Mouse (Mus musculus) forebrain, embryonic 10.5 days (tissue): ENCODE measurements around the gene Use1. TPM values are rescaled to one million over a fixed set of nuclear protein-coding genes. Genes with fewer than 3 reads are reported as not detected.

ENCODE experiments used
- DNase-seq: peaks from one replicate; pipeline ENCODE4 v3.0.0-alpha.2; 2017; ENCODE audit warnings: low spot score; ENCODE audit errors: extremely low spot score
- H3K27ac ChIP-seq: fragments of 300-500 bp; sonication (generic); 2 replicates; pipeline ENCODE4 v1.5.1; 2016; ENCODE audit warnings: mild to moderate bottlenecking
- H3K27me3 ChIP-seq: fragments of 300-500 bp; sonication (generic); 2 replicates; pipeline ENCODE4 v1.6.1; 2016; ENCODE audit warnings: mild to moderate bottlenecking; ENCODE audit not compliant: poor library complexity, severe bottlenecking
- H3K36me3 ChIP-seq: fragments of 300-500 bp; sonication (generic); replicated peaks from 2 replicates; pipeline ENCODE4 v1.6.1; 2016; ENCODE audit warnings: mild to moderate bottlenecking, moderate library complexity
- H3K4me1 ChIP-seq: fragments of 300-500 bp; sonication (generic); 2 replicates; pipeline ENCODE4 v1.6.1; 2016
- H3K4me3 ChIP-seq: fragments of 300-500 bp; sonication (generic); 2 replicates; pipeline ENCODE4 v1.5.1; 2016; ENCODE audit warnings: mild to moderate bottlenecking, moderate library complexity
- H3K9me3 ChIP-seq: fragments of 300-500 bp; sonication (generic); 2 replicates; pipeline ENCODE4 v1.6.1; 2016; ENCODE audit warnings: mild to moderate bottlenecking, moderate library complexity
- WGBS: fragments of 180-500 bp; shearing (Covaris S2); methylation state at CpG from one replicate; pipeline ENCODE4 v1.1.7; 2016; 5-methylcytosine and 5-hydroxymethylcytosine counted together
- polyA plus RNA-seq: library from polyadenylated mRNA; unstranded; fragments of >200 nt; fragmentation: Nextera tagmentation; extraction: Ambion mirVana; gene quantifications from 2 replicates; pipeline ENCODE4 v1.2.1, GENCODE M21; 2016

Gene Use1
- polyA plus RNA-seq, 1 experiment from 2014 or later, result 81.4 TPM

GRCm38 (mm10) chr8:71395071-71395470 lies 28.4 kb downstream of the Use1 start:
- DNase-seq, result no peak
- H3K4me3 ChIP-seq, result no peak overlapping the region; the same call in 1 of the 2 replicates
- peaks cover 27% of the 10 kb centered on the region for H3K4me1 ChIP-seq
- peak overlapping the region; percentile 54; the same call in 1 of the 2 replicates for H3K27ac ChIP-seq
- H3K9me3 ChIP-seq, result no peaks in the 10 kb centered on the region
- H3K36me3 ChIP-seq, result peaks cover 20% of the 10 kb centered on the region
- H3K27me3 ChIP-seq, result no peaks in the 10 kb centered on the region
- 89% methylated on average over 10 of the region's 10 CpGs for WGBS

- H3K4me3 ChIP-seq, result peak within 1 kb of the TSS; percentile 79
- H3K27ac ChIP-seq, result peak within 1 kb of the TSS; percentile 87
- no peak for DNase-seq
- H3K9me3 ChIP-seq, result no peaks in the 10 kb centered on the region
- peaks cover 27% of the 10 kb centered on the region for H3K4me1 ChIP-seq
- H3K36me3 ChIP-seq, result peaks cover 25% of the 10 kb centered on the region
- no peaks in the 10 kb centered on the region for H3K27me3 ChIP-seq
- 84% methylated on average over 9 of the region's 9 CpGs for WGBS
Observed at GRCm38 (mm10) chr8:71395629-71396028, 29.0 kb downstream of the Use1 start, which contains the start of gene Ushbp1. Gene Ushbp1 (minus strand): TSS chr8:71395802.

GRCm38 (mm10) chr8:71396639-71397305 lies 30.1 kb downstream of the Use1 start, which contains the start of gene Babam1:
Gene Babam1 (plus strand): TSS chr8:71396861.
- no peaks in the 10 kb centered on the region for H3K27me3 ChIP-seq
- H3K4me1 ChIP-seq, result peaks cover 27% of the 10 kb centered on the region
- 1% methylated on average over 34 of the region's 34 CpGs for WGBS
- H3K9me3 ChIP-seq, result no peaks in the 10 kb centered on the region
- H3K36me3 ChIP-seq, result peaks cover 33% of the 10 kb centered on the region
- peak within 1 kb of the TSS; percentile 79 for H3K4me3 ChIP-seq
- peak within 1 kb of the TSS; percentile 87 for H3K27ac ChIP-seq
- DNase-seq, result peak; percentile 93

GRCm38 (mm10) chr8:71397701-71398100 lies 31.1 kb downstream of the Use1 start:
- DNase-seq, result no peak
- peak overlapping the region; percentile 79 for H3K4me3 ChIP-seq
- no peak overlapping the region; the same call in 1 of the 2 replicates for H3K27ac ChIP-seq
- H3K9me3 ChIP-seq, result no peaks in the 10 kb centered on the region
- 84% methylated on average over 12 of the region's 12 CpGs for WGBS
- no peaks in the 10 kb centered on the region for H3K27me3 ChIP-seq
- peaks cover 37% of the 10 kb centered on the region for H3K36me3 ChIP-seq
- peaks cover 23% of the 10 kb centered on the region for H3K4me1 ChIP-seq

GRCm38 (mm10) chr8:71400826-71401225 lies 34.2 kb downstream of the Use1 start:
- 95% methylated on average over 2 of the region's 2 CpGs for WGBS
- peaks cover 47% of the 10 kb centered on the region for H3K36me3 ChIP-seq
- no peak overlapping the region for H3K27ac ChIP-seq
- H3K9me3 ChIP-seq, result no peaks in the 10 kb centered on the region
- no peaks in the 10 kb centered on the region for H3K27me3 ChIP-seq
- no peak for DNase-seq
- peaks cover 25% of the 10 kb centered on the region for H3K4me1 ChIP-seq
- H3K4me3 ChIP-seq, result no peak overlapping the region

GRCm38 (mm10) chr8:71401454-71401853 lies 34.8 kb downstream of the Use1 start:
- no peak for DNase-seq
- H3K9me3 ChIP-seq, result no peaks in the 10 kb centered on the region

GRCm38 (mm10) chr8:71402446-71402964 lies 35.9 kb downstream of the Use1 start:
- H3K4me3 ChIP-seq, result no peak overlapping the region
- H3K4me1 ChIP-seq, result peaks cover 31% of the 10 kb centered on the region
- no peaks in the 10 kb centered on the region for H3K9me3 ChIP-seq
- no peaks in the 10 kb centered on the region for H3K27me3 ChIP-seq
- H3K36me3 ChIP-seq, result peaks cover 52% of the 10 kb centered on the region
- DNase-seq, result no peak
- H3K27ac ChIP-seq, result no peak overlapping the region
- 90% methylated on average over 9 of the region's 9 CpGs for WGBS

More at GRCm38 (mm10) chr8:71401454-71401853, 34.8 kb downstream of the Use1 start:
- Histone ChIP-seq H3K27me3 (no peaks in the 10 kb centered on the region), H3K4me1 (peaks cover 26% of the 10 kb centered on the region), H3K4me3 (no peak overlapping the region), H3K27ac (no peak overlapping the region), H3K36me3 (peaks cover 47% of the 10 kb centered on the region)

- Histone ChIP-seq H3K4me3 (no peak overlapping the region), H3K27ac (no peak overlapping the region), H3K27me3 (no peaks in the 10 kb centered on the region), H3K36me3 (peaks cover 57% of the 10 kb centered on the region), H3K4me1 (peaks cover 30% of the 10 kb centered on the region), H3K9me3 (no peaks in the 10 kb centered on the region)
- 87% methylated on average over 6 of the region's 6 CpGs for WGBS
- DNase-seq, result peak; percentile 14
Observed at GRCm38 (mm10) chr8:71403107-71403885, 36.6 kb downstream of the Use1 start.

- Histone ChIP-seq H3K9me3 (no peaks in the 10 kb centered on the region), H3K4me1 (peaks cover 30% of the 10 kb centered on the region), H3K36me3 (peaks cover 57% of the 10 kb centered on the region), H3K27ac (no peak overlapping the region), H3K27me3 (no peaks in the 10 kb centered on the region), H3K4me3 (0 out of 2 replicates have a peak overlapping the region, but pooled peaks have one; percentile 3)
- WGBS, result 88% methylated on average over 8 of the region's 8 CpGs
- DNase-seq, result peak; percentile 13
Observed at GRCm38 (mm10) chr8:71404011-71404410, 37.4 kb downstream of the Use1 start.

GRCm38 (mm10) chr8:71404951-71405351 lies 38.3 kb downstream of the Use1 start:
- H3K4me1 ChIP-seq, result peaks cover 30% of the 10 kb centered on the region
- DNase-seq, result peak; percentile 13
- peak overlapping the region; percentile 73 for H3K4me3 ChIP-seq
- H3K36me3 ChIP-seq, result peaks cover 57% of the 10 kb centered on the region
- no peaks in the 10 kb centered on the region for H3K9me3 ChIP-seq
- WGBS, result 88% methylated on average over 9 of the region's 9 CpGs
- H3K27ac ChIP-seq, result no peak overlapping the region
- no peaks in the 10 kb centered on the region for H3K27me3 ChIP-seq

GRCm38 (mm10) chr8:71405401-71406098 lies 38.9 kb downstream of the Use1 start, which contains the start of gene Ankle1:
Gene Ankle1 (plus strand): TSS chr8:71406010.
- peak; percentile 98 for DNase-seq
- H3K9me3 ChIP-seq, result no peaks in the 10 kb centered on the region
- H3K27me3 ChIP-seq, result no peaks in the 10 kb centered on the region
- peak within 1 kb of the TSS; percentile 92 for H3K27ac ChIP-seq
- whole genome bisulfite sequencing, result 17% methylated on average over 33 of the region's 33 CpGs
- peak within 1 kb of the TSS; percentile 73 for H3K4me3 ChIP-seq
- peaks cover 57% of the 10 kb centered on the region for H3K36me3 ChIP-seq
- peaks cover 30% of the 10 kb centered on the region for H3K4me1 ChIP-seq
